Mouse (Mus musculus): ENCODE results near the gene Trim27.

GRCm38 (mm10) chr13:21180551-21181530, 1.6 kb downstream of the Trim27 start:
- TF ChIP-seq ZNF384 (IDR thresholded peaks at IDR 0.05; ENCODE audit: low read depth, low read length) (no peak), ZC3H11A (IDR thresholded peaks at IDR 0.05; ENCODE audit: borderline replicate concordance, low read depth, low read length) (no peak)

Measured in ES-E14 (cell line).